Mouse (Mus musculus) gonadal fat pad, adult 2 months (tissue): ENCODE data around the gene Gm10153. TPM values are rescaled to one million over a fixed set of nuclear protein-coding genes. Genes with fewer than 3 reads are reported as not detected.
"Not testable (repeated sequence)": the region's sequence is repeated elsewhere in the genome, so short reads cannot be mapped to it uniquely, and the experiment has no call there.

ENCODE experiments used
- DNase-seq: peaks from one replicate; pipeline ENCODE4 v3.0.0-alpha.2; 2012; ENCODE audit warnings: low read depth
- polyA plus RNA-seq: library from polyadenylated mRNA; depleted of rRNA; stranded (reverse); fragments of >200 nt; gene quantifications from 2 replicates; pipeline ENCODE4 v1.2.3, GENCODE M21; 2012; rRNA removed

Gm10153 gene
- not detected in 2 replicates for polyA plus RNA-seq

DNA sequence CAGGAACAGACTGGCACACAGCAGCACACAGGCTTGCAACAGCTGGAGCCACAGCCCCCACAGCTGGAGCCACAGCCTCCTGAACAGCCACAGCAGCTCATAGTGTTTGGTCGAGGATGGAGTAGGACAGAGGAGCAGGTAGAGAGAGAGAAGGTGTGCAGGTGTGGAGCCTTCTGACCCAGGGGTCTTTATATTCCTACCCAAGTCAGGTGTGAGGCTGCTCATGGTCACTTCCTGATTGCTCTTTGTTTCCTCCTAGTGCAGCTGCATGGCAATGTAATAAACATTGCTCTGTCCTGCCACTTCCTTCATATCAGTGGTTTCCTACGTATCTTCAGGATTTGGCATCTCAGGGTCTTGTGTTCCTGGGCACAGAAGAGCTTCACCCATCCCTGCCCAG lies at the start of gene Gm10153:
Gene Gm10153, minus strand, starts transcription at position 101 of the 400 bp plus-strand sequence.
- no peak for DNase-seq

DNA sequence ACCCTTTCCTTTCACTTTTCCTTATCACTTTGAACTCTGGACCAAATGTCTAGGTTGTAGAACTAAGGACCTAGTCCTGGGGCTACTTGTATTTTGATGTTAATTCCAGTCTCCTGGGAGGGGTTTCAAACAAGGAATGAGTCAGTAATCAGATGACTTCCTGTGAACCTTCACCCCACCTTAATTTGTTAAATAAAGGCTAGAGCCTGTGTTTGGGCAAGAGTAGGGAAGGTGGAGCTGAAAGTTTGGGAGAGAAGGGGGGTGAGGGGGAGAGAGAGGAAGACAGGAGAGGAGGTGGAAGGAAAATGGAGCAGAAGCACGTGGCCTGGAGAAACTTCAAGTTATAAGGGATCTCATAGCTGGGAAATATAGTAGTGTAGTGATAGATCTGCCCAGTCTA lies 41.4 kb upstream of the Gm10153 start:
- DNase-seq: no peak

DNA sequence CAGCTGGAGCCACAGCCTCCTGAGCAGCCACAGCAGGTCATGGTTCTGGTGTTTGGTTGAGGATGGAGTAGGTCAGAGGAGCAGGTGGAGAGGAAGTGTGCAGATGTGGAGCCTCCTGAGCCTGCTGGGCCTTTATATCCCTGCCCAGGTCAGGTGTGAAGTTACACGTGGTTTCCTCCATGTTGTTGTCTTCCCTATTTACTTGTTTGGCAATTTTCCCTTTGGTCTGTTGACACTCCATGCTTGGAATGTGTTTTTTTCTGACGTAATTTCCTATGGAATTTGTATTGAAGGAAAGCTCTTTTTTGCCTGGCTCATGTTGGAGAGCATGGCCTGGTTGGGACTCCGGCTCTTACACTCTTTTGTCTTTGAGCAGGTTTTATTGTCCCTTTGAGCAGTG lies 39.7 kb upstream of the Gm10153 start, which contains the start of gene Krtap5-5:
Gene Krtap5-5, minus strand, starts transcription at position 101 of the 400 bp plus-strand sequence.
- not testable (repeated sequence) for DNase-seq

DNA sequence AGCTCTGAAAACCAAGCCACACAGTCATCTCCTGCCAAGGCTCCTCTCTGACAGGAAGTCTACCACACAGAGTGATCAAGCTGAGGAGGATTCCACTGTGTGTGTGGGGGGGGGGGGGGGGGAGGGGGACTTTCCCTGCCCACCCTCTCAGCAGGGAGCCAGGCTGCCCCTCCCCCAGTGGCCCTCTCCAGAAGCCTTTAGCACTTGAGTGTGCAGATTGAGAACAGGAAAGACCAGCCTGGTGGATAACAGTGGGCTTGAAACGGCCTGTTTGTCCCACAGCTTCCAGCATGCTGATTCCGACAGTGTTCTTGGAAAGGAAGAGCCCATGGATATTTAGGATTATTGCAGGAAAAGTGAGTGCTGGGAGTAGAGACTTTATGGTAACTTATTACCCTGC lies 34.3 kb upstream of the Gm10153 start:
- DNase-seq: no peak

DNA sequence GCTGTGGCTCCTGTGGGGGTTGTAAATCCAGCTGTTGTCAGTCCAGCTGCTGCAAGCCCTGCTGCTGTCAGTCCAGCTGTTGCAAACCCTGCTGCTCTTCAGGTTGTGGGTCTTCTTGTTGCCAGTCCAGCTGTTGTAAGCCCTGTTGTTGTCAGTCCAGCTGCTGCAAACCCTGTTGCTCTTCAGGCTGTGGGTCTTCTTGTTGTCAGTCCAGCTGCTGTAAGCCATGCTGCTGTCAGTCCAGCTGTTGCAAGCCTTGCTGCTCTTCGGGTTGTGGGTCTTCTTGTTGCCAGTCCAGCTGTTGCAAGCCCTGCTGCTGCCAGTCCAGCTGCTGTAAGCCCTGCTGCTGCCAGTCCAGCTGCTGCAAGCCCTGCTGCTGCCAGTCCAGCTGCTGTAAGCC lies 21.9 kb upstream of the Gm10153 start:
- DNase-seq: not testable (repeated sequence)

DNA sequence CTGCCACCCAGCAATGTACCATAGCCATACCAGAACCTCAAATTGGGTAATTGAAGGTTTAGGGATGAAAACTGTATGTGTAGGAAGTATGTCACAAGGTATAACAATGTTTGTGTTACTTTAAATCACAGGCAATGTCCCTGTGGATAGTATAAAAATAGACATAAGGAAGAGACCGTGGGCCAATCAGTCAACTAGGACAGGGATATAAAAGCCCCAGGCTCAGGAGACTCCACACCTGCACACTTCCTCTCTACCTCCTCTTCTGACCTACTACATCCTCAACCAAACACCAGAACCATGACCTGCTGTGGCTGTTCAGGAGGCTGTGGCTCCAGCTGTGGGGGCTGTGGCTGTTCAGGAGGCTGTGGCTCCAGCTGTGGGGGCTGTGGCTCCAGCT lies 21.4 kb upstream of the Gm10153 start, which contains the start of gene Gm7579:
Gene Gm7579, plus strand, starts transcription at position 301 of the 400 bp plus-strand sequence.
- DNase-seq: no peak

DNA sequence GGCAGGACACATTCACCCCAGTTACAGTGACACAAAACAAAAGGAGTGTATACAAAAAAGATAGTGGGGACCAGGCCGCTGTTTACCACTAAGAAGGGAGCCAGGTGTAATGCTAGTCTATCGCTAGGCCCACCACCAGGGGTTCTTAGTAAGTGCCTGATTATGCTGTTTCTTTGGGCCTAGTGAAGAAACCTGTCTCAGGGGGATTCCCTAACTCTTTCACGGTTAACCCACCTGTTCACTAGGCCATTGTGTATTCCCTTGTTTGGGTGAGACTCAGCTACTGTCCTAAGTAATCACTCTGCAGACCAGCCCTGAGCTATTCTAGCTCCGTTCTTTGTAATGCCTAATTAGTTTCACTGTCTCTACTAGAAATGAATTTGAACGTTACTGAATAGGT lies 16.7 kb upstream of the Gm10153 start:
- DNase-seq: not testable (repeated sequence)

DNA sequence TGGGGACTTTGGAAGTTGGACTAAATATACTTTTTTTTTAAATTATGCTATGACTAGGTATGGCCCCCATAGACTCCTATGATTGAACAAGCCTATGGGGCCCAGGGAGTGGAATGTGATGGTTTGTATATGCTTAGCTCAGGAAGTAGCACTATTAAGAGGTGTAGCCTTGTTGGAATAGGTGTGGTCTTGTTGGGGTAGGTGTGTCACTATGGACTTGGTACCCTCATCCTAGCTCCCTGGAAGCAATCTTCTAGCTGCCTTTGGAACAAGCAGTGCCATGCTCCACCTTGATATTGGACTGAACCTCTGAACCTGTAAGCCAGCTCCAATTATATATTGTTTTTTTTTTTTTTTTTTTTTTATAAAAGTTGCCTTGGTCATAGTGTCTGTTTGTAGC lies 15.3 kb upstream of the Gm10153 start:
- no peak for DNase-seq

DNA sequence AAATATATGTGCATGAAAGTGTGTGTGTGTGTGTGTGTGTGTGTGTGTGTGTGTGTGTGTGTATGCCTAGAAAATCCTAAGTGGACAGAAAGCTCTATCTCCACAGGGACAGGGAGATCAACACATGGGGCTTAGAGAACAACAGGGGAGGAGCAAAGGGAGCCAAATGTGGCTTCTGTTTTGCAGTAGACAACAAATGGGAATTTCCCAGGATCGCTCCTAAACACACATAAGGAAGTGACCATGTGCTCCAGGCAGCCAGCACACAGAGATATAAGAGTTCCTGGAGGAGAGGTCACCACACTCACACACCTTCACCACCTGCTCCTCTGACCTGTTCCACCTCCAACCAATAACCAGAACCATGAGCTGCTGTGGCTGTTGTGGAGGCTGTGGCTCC lies 10.9 kb upstream of the Gm10153 start, which contains the start of gene Krtap5-3:
Gene Krtap5-3, plus strand, starts transcription at position 301 of the 400 bp plus-strand sequence.
- no peak for DNase-seq

DNA sequence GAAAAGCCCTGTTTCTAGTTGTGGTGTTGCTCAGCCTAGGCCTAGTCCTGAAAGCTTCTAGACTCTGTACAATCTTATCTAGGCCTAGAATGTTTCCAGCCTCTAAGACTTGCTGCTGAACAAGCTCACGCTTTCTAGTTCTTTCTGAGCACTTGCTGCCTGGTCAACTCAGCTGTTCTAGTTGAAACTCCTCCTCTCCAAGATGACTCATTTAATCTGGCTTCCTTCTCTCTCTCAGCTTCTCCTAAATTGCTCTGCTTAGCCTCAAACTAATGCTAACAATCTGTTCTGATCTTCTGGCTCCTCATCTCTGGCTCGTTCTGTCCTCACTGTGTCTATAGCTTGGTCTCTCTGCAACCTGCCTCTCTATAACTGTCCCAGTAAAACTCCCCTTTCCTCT lies 8.6 kb upstream of the Gm10153 start:
- no peak for DNase-seq

DNA sequence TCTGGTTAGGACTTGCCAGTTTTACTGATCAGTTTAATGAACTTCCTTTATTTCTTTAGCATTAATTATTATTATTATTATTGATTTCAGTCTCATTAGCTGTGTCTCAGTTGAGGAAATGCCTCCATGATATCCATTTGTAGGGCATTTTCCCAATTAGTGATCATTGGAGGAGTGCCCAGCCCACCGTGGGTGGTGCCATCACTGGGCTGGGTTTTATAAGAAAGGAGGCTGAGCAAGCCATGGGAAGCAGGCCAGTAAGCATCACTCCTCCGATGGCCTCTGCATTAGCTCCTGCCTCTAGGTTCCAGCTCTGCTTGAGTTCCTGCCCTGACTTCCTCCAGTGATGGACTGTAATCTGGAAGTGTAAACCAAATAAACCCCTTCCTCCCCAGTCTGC lies 2.0 kb downstream of the Gm10153 start:
- no peak for DNase-seq

DNA sequence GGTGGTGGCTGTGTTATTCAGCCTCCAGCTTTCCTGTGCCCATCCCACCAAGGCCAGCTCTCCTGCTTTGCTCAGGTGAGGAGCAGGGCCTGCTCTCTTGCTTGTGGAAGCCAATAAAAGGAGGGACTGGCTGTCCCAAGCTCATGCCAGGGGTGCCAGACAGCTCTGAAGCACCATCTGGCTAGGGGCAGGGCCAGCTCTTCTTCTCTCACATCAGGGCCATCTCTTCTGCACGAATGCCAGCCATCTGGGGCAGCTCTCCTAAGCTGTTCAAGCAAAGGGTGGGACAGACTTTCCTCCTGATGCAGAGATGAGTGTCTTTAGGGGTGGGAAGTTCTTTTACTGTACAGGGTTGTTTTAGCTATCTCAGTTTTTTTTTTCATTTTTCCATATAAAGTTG lies 9.2 kb downstream of the Gm10153 start:
- no peak for DNase-seq

DNA sequence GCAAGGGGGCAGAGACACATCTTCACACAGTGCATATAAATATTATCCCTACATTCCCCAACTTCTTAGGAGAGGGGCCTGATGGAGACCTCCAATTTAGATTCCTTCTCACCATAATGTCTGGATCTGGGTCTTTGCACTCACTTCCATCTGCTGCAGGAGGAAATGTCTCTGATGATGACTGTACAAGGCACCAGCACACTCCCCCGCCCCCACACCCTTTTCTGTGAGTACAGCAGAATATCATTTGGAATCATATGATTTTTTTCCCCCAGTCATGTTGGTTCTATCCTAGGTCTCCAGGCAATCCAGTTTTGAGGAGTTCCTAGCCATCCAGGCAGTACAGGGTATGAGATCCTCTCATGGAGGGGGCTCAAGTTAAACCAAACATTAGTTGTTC lies 11.5 kb downstream of the Gm10153 start:
- DNase-seq: no peak

DNA sequence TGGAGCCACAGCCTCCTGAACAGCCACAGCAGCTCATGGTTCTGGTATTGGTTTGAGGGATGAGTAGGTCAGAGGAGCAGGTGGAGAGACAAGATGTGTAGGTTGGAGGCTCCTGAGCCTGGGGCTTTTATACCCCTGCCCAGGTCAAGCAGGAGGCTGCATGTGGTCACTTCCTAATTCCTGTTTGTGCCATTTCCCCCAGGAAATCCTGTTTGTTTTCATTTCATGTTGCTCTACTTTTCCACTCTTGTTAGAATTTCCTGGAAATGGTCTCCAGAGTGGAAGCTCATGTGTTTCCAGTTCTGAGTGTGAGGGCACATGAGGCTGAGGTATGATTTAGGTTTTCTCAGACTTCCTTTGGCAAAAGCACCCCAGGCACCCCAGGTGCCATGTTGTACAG lies 14.3 kb downstream of the Gm10153 start, which contains the start of gene Krtap5-2:
Gene Krtap5-2, minus strand, starts transcription at position 101 of the 400 bp plus-strand sequence.
- not testable (repeated sequence) for DNase-seq

DNA sequence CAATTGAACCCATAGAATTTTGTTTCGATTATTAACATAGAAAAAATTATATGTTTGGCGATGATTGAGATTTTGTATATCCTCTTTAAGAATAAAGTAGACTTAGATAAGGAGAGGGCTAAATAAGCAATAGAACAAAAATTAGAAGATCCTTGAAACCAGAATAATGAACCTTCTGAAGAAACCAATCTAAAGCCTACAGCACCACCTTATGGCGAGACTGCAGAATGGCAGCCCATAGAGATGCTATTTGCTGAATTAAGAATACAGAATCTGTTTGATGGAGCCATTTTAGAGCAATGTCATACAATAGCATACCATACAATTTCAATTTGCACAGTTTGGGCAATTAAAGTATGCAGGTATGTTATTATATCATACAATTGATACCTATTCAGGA lies 20.4 kb downstream of the Gm10153 start:
- DNase-seq: no peak

DNA sequence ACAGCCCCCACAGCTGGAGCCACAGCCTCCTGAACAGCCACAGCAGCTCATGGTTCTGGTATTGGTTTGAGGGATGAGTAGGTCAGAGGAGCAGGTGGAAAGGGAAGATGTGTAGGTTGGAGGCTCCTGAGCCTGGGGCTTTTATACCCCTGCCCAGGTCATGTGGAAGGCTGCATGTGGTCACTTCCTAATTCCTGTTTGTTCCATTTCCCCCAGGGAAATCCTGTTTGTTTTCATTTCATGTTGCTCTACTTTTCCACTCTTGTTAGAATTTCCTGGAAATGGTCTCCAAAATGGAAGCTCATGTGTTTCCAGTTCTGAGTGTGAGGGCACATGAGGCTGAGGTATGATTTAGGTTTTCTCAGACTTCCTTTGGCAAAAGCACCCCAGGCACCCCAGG lies 24.6 kb downstream of the Gm10153 start, which contains the start of gene Gm4553:
Gene Gm4553, minus strand, starts transcription at position 101 of the 400 bp plus-strand sequence.
- not testable (repeated sequence) for DNase-seq

DNA sequence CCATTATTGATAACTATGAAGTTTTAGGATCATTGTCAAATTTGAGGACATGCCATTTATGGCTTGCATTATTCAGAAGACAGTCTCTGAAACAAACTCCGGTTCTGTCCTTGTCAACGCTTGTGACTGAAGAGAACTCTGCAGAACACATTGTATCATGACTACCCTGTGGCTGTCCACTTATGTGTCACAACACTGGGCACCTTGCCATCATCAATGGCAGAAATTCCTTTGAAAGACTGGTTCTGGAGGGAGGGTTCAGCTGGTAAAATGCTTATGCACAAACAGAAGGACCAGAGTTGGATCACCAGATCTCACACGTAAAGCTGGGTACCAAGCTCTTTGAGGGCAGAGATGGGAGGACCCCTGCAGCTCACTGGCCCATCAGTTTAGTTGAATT lies 30.8 kb downstream of the Gm10153 start:
- no peak for DNase-seq

DNA sequence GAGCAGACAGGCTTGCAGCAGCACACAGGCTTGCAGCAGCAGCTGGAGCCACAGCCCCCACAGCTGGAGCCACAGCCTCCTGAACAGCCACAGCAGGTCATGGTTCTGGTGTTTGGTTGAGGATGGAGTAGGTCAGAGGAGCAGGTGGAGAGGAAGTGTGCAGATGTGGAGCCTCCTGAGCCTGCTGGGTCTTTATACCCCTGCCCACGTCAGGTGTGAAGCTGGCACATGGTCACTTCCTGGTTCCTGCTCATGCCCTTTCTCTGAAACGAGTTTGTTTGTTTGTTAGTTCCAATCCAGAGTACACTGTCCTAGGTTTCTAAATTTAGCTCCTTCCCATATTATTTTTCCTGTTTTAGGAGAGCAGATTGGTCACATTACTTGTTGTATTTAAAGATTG lies 33.2 kb downstream of the Gm10153 start, which contains the start of gene Gm29735:
Gene Gm29735, minus strand, starts transcription at position 101 of the 400 bp plus-strand sequence.
- not testable (repeated sequence) for DNase-seq

DNA sequence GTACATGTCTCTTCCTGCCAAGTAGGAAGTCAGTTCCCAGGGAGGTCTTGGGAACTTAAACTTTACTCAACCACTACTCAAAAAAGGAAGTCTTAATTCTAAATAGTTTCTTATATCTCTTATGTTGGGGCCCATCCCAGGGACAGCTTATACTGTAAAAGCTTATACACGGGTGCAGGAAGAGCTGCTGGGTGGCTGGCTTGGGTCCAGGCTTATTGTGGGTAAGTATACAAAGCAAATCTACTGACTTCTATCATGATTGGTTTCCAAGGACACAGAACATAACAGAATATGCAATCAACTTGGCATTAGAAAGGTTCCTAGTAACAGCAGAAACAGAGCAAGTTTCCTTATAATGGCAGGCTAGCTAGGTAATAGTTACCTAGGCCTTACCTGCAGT lies 34.9 kb downstream of the Gm10153 start:
- no peak for DNase-seq

DNA sequence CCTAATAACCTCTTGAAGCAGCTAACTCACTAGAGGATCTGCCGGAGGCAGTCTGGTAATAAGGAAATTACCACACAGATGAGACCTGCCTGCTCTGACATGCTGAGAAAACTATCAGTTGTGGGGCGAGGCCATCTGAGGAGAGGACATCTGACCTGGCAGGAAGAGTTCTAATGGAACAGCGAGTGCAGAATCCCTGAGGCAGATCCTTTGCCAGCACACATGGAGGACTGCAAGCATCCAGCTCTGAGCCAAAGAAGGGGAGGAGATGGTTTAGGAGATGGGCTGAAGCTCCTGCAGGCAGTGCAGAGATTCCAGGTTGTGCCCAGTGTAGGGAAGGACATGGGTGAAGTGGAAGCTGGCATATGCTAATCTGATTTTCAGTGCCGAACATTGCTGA lies 38.0 kb downstream of the Gm10153 start:
- no peak for DNase-seq

DNA sequence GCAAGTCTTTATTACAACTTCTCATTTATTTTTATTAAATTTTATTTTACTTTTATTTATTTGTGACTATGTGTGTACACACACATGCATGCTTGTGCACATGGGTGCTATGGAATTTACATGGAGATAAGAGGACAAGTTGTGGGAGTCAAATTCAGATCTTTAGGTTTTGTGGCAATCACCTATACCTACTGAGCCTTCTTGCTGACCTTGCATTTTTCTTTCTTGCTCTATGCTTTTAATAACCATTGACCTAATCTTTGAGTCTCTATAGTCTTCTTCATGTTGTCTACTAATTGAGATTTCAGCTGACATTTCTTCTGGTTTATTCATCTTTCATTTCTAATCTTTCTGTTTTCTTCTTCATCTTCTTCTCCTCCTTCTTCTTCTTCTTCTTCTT lies 41.6 kb downstream of the Gm10153 start:
- DNase-seq: no peak

DNA sequence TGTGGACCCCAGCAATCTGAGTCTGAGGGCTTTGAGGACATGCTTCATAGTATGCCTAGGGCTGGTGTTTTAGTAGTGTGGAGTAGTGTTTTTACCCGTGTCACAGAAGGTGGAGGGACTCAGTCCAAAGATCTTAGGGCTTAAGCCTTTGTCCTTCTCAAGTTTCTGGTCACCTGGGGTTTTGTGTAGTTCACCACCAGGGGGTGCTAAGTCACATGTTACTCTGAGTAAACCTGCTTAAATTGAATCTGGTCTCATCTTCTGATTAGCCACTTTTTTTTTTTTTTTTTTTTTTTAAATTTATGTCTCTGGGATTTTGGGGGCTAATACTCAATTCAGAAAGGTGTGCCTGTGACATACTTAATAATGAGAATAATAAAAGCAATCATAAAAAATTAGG lies 44.2 kb downstream of the Gm10153 start:
- DNase-seq: no peak

DNA sequence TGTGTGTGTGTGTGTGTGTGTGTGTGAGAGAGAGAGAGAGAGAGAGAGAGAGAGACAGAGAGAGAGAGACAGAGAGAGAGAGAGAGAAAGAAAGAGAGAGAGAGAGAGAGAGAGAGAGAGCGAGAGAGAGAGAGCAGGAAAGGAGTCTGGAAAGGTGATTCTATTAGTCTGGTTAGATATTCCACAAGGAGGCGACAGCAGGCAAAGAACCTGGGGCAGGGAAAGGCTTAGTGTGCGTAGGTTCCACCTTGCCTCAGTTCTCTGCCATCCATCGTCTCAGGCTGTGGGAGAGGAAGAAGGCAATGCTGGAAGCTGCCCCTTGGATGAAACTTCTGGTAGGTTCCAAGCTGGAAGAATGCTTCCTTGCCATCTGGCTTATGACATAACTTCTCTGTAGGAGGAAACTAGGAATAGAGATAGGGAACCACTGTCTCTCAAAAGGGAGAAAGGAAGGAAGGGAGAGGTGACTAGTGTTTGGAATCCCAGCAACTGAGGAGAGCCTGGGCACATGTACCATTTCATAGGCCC lies 44.7 kb downstream of the Gm10153 start:
- DNase-seq: no peak

DNA sequence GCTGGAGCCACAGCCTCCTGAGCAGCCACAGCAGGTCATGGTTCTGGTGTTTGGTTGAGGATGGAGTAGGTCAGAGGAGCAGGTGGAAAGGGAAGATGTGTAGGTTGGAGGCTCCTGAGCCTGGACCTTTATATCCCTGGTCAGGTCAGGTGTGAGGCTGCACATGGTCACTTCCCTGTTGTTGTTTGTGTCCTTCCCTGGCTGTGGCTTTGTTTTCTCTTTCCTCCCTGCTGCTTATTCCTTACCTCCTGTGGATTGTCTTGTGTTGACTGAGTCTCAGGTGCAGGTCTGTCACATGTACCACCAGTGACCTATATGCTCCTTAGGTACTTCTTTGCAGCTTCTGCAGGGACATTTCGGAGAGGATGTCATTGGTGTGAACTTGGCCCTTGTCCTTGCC lies 45.7 kb downstream of the Gm10153 start, which contains the start of gene Gm45337:
Gene Gm45337, minus strand, starts transcription at position 101 of the 400 bp plus-strand sequence.
- no peak for DNase-seq
